Mouse (Mus musculus): ENCODE results near the gene Hbb-bs. TPM values are rescaled to one million over a fixed set of nuclear protein-coding genes. Genes with fewer than 3 reads are reported as not detected.
"Not testable (repeated sequence)": the region's sequence is repeated elsewhere in the genome, so short reads cannot be mapped to it uniquely, and the experiment has no call there.

The Hbb-bs gene
- polyA plus RNA-seq, 1 experiment from 2014 or later, result 4,227 TPM

GRCm38 (mm10) chr7:103815085-103815484 lies 12.8 kb downstream of the Hbb-bs start:
- H3K9me3 ChIP-seq (replicated peaks; ENCODE audit: control insufficient read depth, low read length, poor library complexity, severe bottlenecking); ATAC-seq; H3K27me3 ChIP-seq (ENCODE audit: control insufficient read depth, insufficient read depth, low read depth, low read length); H3K27ac ChIP-seq (ENCODE audit: low read length); H3K4me2 ChIP-seq (ENCODE audit: low read length); H3K36me3 ChIP-seq (ENCODE audit: control insufficient read depth, insufficient read depth, low read length); H3K4me1 ChIP-seq (ENCODE audit: control insufficient read depth, insufficient read depth, low read length); H3K9ac ChIP-seq (ENCODE audit: low read depth, low read length); H3K4me3 ChIP-seq (ENCODE audit: low read depth, low read length): not testable (repeated sequence)
- WGBS, result 100% methylated on average over 1 of the region's 2 CpGs

- H3K27me3 ChIP-seq (ENCODE audit: control insufficient read depth, insufficient read depth, low read depth, low read length), result no peaks in the 10 kb centered on the region
- no peaks in the 10 kb centered on the region for H3K4me1 ChIP-seq (ENCODE audit: control insufficient read depth, insufficient read depth, low read length)
- no peaks in the 10 kb centered on the region for H3K36me3 ChIP-seq (ENCODE audit: control insufficient read depth, insufficient read depth, low read length)
- no peaks in the 10 kb centered on the region for H3K9me3 ChIP-seq (replicated peaks; ENCODE audit: control insufficient read depth, low read length, poor library complexity, severe bottlenecking)
- H3K4me2 ChIP-seq (ENCODE audit: low read length), result no peak within 1 kb of the TSS
- no peak for ATAC-seq
- H3K4me3 ChIP-seq (ENCODE audit: low read depth, low read length), result no peak within 1 kb of the TSS
- 95% methylated on average over 3 of the region's 3 CpGs for WGBS
- no peak within 1 kb of the TSS for H3K27ac ChIP-seq (ENCODE audit: low read length)
- no peak within 1 kb of the TSS for H3K9ac ChIP-seq (ENCODE audit: low read depth, low read length)
These were observed 14.1 kb downstream of the Hbb-bs start, which contains the start of gene Hbb-bt for GRCm38 (mm10) chr7:103813766-103814165. Gene Hbb-bt (minus strand): TSS chr7:103813996.

- not testable (repeated sequence) for ATAC-seq; H3K9ac ChIP-seq (ENCODE audit: low read depth, low read length); H3K27ac ChIP-seq (ENCODE audit: low read length); H3K27me3 ChIP-seq (ENCODE audit: control insufficient read depth, insufficient read depth, low read depth, low read length); H3K4me2 ChIP-seq (ENCODE audit: low read length); H3K4me1 ChIP-seq (ENCODE audit: control insufficient read depth, insufficient read depth, low read length); H3K4me3 ChIP-seq (ENCODE audit: low read depth, low read length); H3K9me3 ChIP-seq (replicated peaks; ENCODE audit: control insufficient read depth, low read length, poor library complexity, severe bottlenecking); H3K36me3 ChIP-seq (ENCODE audit: control insufficient read depth, insufficient read depth, low read length)
- no CpG with 5 or more reads among the region's 3 CpGs for WGBS
These were observed 14.7 kb downstream of the Hbb-bs start for GRCm38 (mm10) chr7:103813152-103813551.

- no peaks in the 10 kb centered on the region for H3K36me3 ChIP-seq (ENCODE audit: control insufficient read depth, insufficient read depth, low read length)
- ATAC-seq, result no peak
- WGBS, result 76% methylated on average over 1 of the region's 1 CpGs
These were observed 15.7 kb downstream of the Hbb-bs start for GRCm38 (mm10) chr7:103812174-103812573.

GRCm38 (mm10) chr7:103811223-103811845 lies 16.6 kb downstream of the Hbb-bs start:
- Histone ChIP-seq H3K36me3 (ENCODE audit: control insufficient read depth, insufficient read depth, low read length) (no peaks in the 10 kb centered on the region), H3K9me3 (replicated peaks; ENCODE audit: control insufficient read depth, low read length, poor library complexity, severe bottlenecking) (no peaks in the 10 kb centered on the region), H3K4me3 (ENCODE audit: low read depth, low read length) (no peak overlapping the region), H3K27me3 (ENCODE audit: control insufficient read depth, insufficient read depth, low read depth, low read length) (no peaks in the 10 kb centered on the region), H3K4me1 (ENCODE audit: control insufficient read depth, insufficient read depth, low read length) (no peaks in the 10 kb centered on the region), H3K4me2 (ENCODE audit: low read length) (no peak overlapping the region), H3K27ac (ENCODE audit: low read length) (no peak overlapping the region), H3K9ac (ENCODE audit: low read depth, low read length) (no peak overlapping the region)
- ATAC-seq, result no peak
- WGBS, result 97% methylated on average over 1 of the region's 1 CpGs

More at GRCm38 (mm10) chr7:103812174-103812573, 15.7 kb downstream of the Hbb-bs start:
- H3K9ac ChIP-seq (ENCODE audit: low read depth, low read length), result no peak overlapping the region
- no peak overlapping the region for H3K4me3 ChIP-seq (ENCODE audit: low read depth, low read length)
- no peaks in the 10 kb centered on the region for H3K9me3 ChIP-seq (replicated peaks; ENCODE audit: control insufficient read depth, low read length, poor library complexity, severe bottlenecking)
- no peak overlapping the region for H3K4me2 ChIP-seq (ENCODE audit: low read length)
- H3K27me3 ChIP-seq (ENCODE audit: control insufficient read depth, insufficient read depth, low read depth, low read length), result no peaks in the 10 kb centered on the region
- no peak overlapping the region for H3K27ac ChIP-seq (ENCODE audit: low read length)
- H3K4me1 ChIP-seq (ENCODE audit: control insufficient read depth, insufficient read depth, low read length), result no peaks in the 10 kb centered on the region

- Histone ChIP-seq H3K27me3 (ENCODE audit: control insufficient read depth, insufficient read depth, low read depth, low read length) (no peaks in the 10 kb centered on the region), H3K9me3 (replicated peaks; ENCODE audit: control insufficient read depth, low read length, poor library complexity, severe bottlenecking) (no peaks in the 10 kb centered on the region), H3K4me2 (ENCODE audit: low read length) (no peak overlapping the region), H3K27ac (ENCODE audit: low read length) (no peak overlapping the region), H3K36me3 (ENCODE audit: control insufficient read depth, insufficient read depth, low read length) (no peaks in the 10 kb centered on the region), H3K4me1 (ENCODE audit: control insufficient read depth, insufficient read depth, low read length) (no peaks in the 10 kb centered on the region), H3K9ac (ENCODE audit: low read depth, low read length) (no peak overlapping the region), H3K4me3 (ENCODE audit: low read depth, low read length) (no peak overlapping the region)
- no peak for ATAC-seq
- 86% methylated on average over 3 of the region's 3 CpGs for WGBS
These were observed 17.1 kb downstream of the Hbb-bs start for GRCm38 (mm10) chr7:103810746-103811145.

- no peak for ATAC-seq
- Histone ChIP-seq H3K4me3 (ENCODE audit: low read depth, low read length) (no peak overlapping the region), H3K27ac (ENCODE audit: low read length) (no peak overlapping the region), H3K9me3 (replicated peaks; ENCODE audit: control insufficient read depth, low read length, poor library complexity, severe bottlenecking) (no peaks in the 10 kb centered on the region), H3K9ac (ENCODE audit: low read depth, low read length) (no peak overlapping the region), H3K4me1 (ENCODE audit: control insufficient read depth, insufficient read depth, low read length) (no peaks in the 10 kb centered on the region), H3K36me3 (ENCODE audit: control insufficient read depth, insufficient read depth, low read length) (no peaks in the 10 kb centered on the region), H3K27me3 (ENCODE audit: control insufficient read depth, insufficient read depth, low read depth, low read length) (no peaks in the 10 kb centered on the region), H3K4me2 (ENCODE audit: low read length) (no peak overlapping the region)
- WGBS, result 94% methylated on average over 1 of the region's 1 CpGs
These were observed 17.6 kb downstream of the Hbb-bs start for GRCm38 (mm10) chr7:103810296-103810695.

- Histone ChIP-seq H3K27me3 (ENCODE audit: control insufficient read depth, insufficient read depth, low read depth, low read length) (no peaks in the 10 kb centered on the region), H3K4me1 (ENCODE audit: control insufficient read depth, insufficient read depth, low read length) (no peaks in the 10 kb centered on the region), H3K36me3 (ENCODE audit: control insufficient read depth, insufficient read depth, low read length) (no peaks in the 10 kb centered on the region), H3K9me3 (replicated peaks; ENCODE audit: control insufficient read depth, low read length, poor library complexity, severe bottlenecking) (no peaks in the 10 kb centered on the region), H3K4me2 (ENCODE audit: low read length) (no peak overlapping the region), H3K27ac (ENCODE audit: low read length) (no peak overlapping the region), H3K9ac (ENCODE audit: low read depth, low read length) (no peak overlapping the region), H3K4me3 (ENCODE audit: low read depth, low read length) (no peak overlapping the region)
- no peak for ATAC-seq
- 84% methylated on average over 1 of the region's 1 CpGs for WGBS
These were observed 18.1 kb downstream of the Hbb-bs start for GRCm38 (mm10) chr7:103809801-103810155.

GRCm38 (mm10) chr7:103808971-103809800 lies 18.7 kb downstream of the Hbb-bs start:
- Histone ChIP-seq H3K36me3 (ENCODE audit: control insufficient read depth, insufficient read depth, low read length) (no peaks in the 10 kb centered on the region), H3K27ac (ENCODE audit: low read length) (no peak overlapping the region), H3K4me1 (ENCODE audit: control insufficient read depth, insufficient read depth, low read length) (no peaks in the 10 kb centered on the region), H3K27me3 (ENCODE audit: control insufficient read depth, insufficient read depth, low read depth, low read length) (no peaks in the 10 kb centered on the region), H3K9me3 (replicated peaks; ENCODE audit: control insufficient read depth, low read length, poor library complexity, severe bottlenecking) (no peaks in the 10 kb centered on the region), H3K9ac (ENCODE audit: low read depth, low read length) (no peak overlapping the region), H3K4me3 (ENCODE audit: low read depth, low read length) (no peak overlapping the region), H3K4me2 (ENCODE audit: low read length) (no peak overlapping the region)
- 72% methylated on average over 5 of the region's 5 CpGs for WGBS
- no peak for ATAC-seq

Data from midbrain, embryonic 16.5 days (tissue).